ENCODE assay signal across 8 mouse cellular contexts in genomic region chr2:35622261-35623103, GRCm38 (mm10).
DNase-seq lines count a peak whose midpoint lies in the region; ATAC-seq and TF ChIP-seq lines count a peak whose summit lies in the region.

No protein-coding gene starts in this region.

- peak overlapping the region; percentile 90 for H3K27ac ChIP-seq in embryonic facial prominence, embryonic 13.5 days
- peak overlapping the region; percentile 76 for H3K27ac ChIP-seq in limb, embryonic 11.5 days (replicated peaks; ENCODE audit: low read depth, low read length)
- peak overlapping the region; percentile 60 for H3K27ac ChIP-seq in neural tube, embryonic 15.5 days (replicated peaks)

- H3K4me2 ChIP-seq in embryonic facial prominence, embryonic 13.5 days, result peak overlapping the region; percentile 72
- peak overlapping the region; percentile 91 for H3K4me2 ChIP-seq in limb, embryonic 11.5 days (ENCODE audit: low read depth, severe bottlenecking)
- peak overlapping the region; percentile 97 for H3K4me2 ChIP-seq in neural tube, embryonic 15.5 days

- intact Hi-C loops in left cerebral cortex, postnatal 4 days (cut with DNase I), result no loop called here

- no peak for TF ChIP-seq POLR2A in lung, adult 2 months (IDR thresholded peaks at IDR 0.05; ENCODE audit: borderline replicate concordance, extremely low read depth, low read depth, low read length)

- peak; percentile 5; the same call in 1 of the 2 replicates for ATAC-seq in embryonic facial prominence, embryonic 13.5 days (ENCODE audit: insufficient number of reproducible peaks, insufficient read depth, low FRiP score, low TSS enrichment, low read depth)
- ATAC-seq in limb, embryonic 11.5 days (ENCODE audit: insufficient number of reproducible peaks, low FRiP score, low TSS enrichment, low read depth), result no peak
- ATAC-seq in neural tube, embryonic 15.5 days (ENCODE audit: low FRiP score), result no peak; the same call in 1 of the 2 replicates

- H3K36me3 ChIP-seq in embryonic facial prominence, embryonic 13.5 days, result peaks cover 10% of the 10 kb centered on the region; the same call in 1 of the 2 replicates
- H3K36me3 ChIP-seq in limb, embryonic 11.5 days (ENCODE audit: control insufficient read depth, insufficient read depth, low read length), result no peaks in the 10 kb centered on the region; the same call in 1 of the 2 replicates
- H3K36me3 ChIP-seq in neural tube, embryonic 15.5 days, result no peaks in the 10 kb centered on the region

- H3K9me3 ChIP-seq in embryonic facial prominence, embryonic 13.5 days, result no peaks in the 10 kb centered on the region
- no peaks in the 10 kb centered on the region for H3K9me3 ChIP-seq in limb, embryonic 11.5 days (ENCODE audit: control insufficient read depth, low read length)
- no peaks in the 10 kb centered on the region for H3K9me3 ChIP-seq in neural tube, embryonic 15.5 days (replicated peaks)

- no peak for TF ChIP-seq CTCF in lung, adult 2 months (IDR thresholded peaks at IDR 0.05; ENCODE audit: insufficient read depth, low read length)

- no peaks in the 10 kb centered on the region for H3K27me3 ChIP-seq in embryonic facial prominence, embryonic 13.5 days
- no peaks in the 10 kb centered on the region for H3K27me3 ChIP-seq in limb, embryonic 11.5 days (ENCODE audit: control insufficient read depth, insufficient read depth, low read length)
- H3K27me3 ChIP-seq in neural tube, embryonic 15.5 days (replicated peaks), result no peaks in the 10 kb centered on the region

- DNase-seq in lung, adult 2 months, result no peak
- no peak for DNase-seq in lung, postnatal 10 days
- peak; percentile 51 for DNase-seq in limb, embryonic 11.5 days (ENCODE audit: low spot score)
- no peak for DNase-seq in thymus, postnatal 25 days
- DNase-seq in ovary, adult 18-20 months (ENCODE audit: low spot score), result no peak
- no peak for DNase-seq in left cerebral cortex, postnatal 4 days

- H3K4me1 ChIP-seq in lung, adult 2 months (ENCODE audit: control insufficient read depth, insufficient read depth, low read length), result peaks cover 29% of the 10 kb centered on the region
- peaks cover 88% of the 10 kb centered on the region for H3K4me1 ChIP-seq in embryonic facial prominence, embryonic 13.5 days
- peaks cover 68% of the 10 kb centered on the region for H3K4me1 ChIP-seq in limb, embryonic 11.5 days (ENCODE audit: control insufficient read depth, insufficient read depth, low read length)
- peaks cover 56% of the 10 kb centered on the region for H3K4me1 ChIP-seq in neural tube, embryonic 15.5 days

- WGBS in lung, adult 2 months, result 12% methylated on average over 20 of the region's 20 CpGs
- 4% methylated on average over 20 of the region's 20 CpGs for WGBS in embryonic facial prominence, embryonic 13.5 days
- under 1% methylated on average over 20 of the region's 20 CpGs for WGBS in limb, embryonic 11.5 days
- 6% methylated on average over 20 of the region's 20 CpGs for WGBS in neural tube, embryonic 15.5 days

- H3K4me3 ChIP-seq in lung, adult 2 months (replicated peaks; ENCODE audit: extremely low read depth, low read depth, low read length), result peak overlapping the region; percentile 74
- peak overlapping the region; percentile 82 for H3K4me3 ChIP-seq in embryonic facial prominence, embryonic 13.5 days
- H3K4me3 ChIP-seq in limb, embryonic 11.5 days (ENCODE audit: low read depth, low read length), result peak overlapping the region; percentile 87
- H3K4me3 ChIP-seq in neural tube, embryonic 15.5 days (replicated peaks), result peak overlapping the region; percentile 51

- peak overlapping the region; percentile 95 for H3K9ac ChIP-seq in embryonic facial prominence, embryonic 13.5 days
- H3K9ac ChIP-seq in limb, embryonic 11.5 days (ENCODE audit: low read length), result peak overlapping the region; percentile 98
- H3K9ac ChIP-seq in neural tube, embryonic 15.5 days (replicated peaks), result peak overlapping the region; percentile 61
